Mouse (Mus musculus): ENCODE measurements around the gene Coa4.

Gene Coa4

GRCm38 (mm10) chr7:100536804-100537518 is at the start of gene Coa4:
Coa4 (plus strand) TSS chr7:100537071.
- peak; percentile 87 for DNase-seq

GRCm38 (mm10) chr7:100487301-100487700 is 49.6 kb upstream of the Coa4 start:
- DNase-seq = no peak

GRCm38 (mm10) chr7:100488474-100489048 is 48.3 kb upstream of the Coa4 start:
- no peak for DNase-seq

DNA sequence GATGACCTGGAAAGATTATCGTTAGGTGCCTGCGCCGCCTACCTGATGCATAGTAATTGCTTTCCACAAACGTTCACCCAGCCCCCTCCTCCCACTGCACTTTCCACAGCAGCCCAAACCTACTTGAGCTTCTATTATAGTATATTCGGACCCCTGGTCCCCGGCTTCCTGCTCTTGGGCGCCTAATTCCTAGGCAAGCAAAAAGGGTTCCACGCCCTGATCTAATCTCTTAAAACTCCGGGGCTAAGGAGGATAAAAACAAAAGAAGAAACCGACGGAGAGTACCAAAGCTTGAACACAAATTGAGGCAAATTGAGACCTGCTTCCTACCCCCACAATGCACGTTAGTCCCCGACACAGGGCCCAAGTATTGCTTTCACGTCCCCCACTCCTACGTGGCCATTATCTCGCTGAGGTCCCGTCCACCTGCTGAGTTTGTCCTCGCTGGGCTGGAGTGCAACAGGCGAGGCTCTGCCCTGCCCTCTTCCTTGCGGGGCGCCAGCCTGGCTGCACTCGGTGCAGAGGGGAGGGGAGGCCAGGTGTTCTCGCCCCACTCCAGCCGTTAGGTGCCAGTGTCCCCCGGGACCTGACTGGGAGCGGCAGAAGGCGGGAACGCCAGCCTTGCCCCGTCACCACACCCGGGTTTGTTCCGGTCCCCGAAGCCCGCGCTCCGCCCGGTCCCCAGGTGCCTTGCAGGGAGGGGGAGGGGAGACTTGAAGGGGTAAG is 44.3 kb upstream of the Coa4 start:
- DNase-seq = peak; percentile 55

- DNase-seq = peak; percentile 98
Observed at GRCm38 (mm10) chr7:100493117-100493483, 43.8 kb upstream of the Coa4 start, which contains the start of gene Ucp2. Ucp2 (plus strand) TSS chr7:100493337.

DNA sequence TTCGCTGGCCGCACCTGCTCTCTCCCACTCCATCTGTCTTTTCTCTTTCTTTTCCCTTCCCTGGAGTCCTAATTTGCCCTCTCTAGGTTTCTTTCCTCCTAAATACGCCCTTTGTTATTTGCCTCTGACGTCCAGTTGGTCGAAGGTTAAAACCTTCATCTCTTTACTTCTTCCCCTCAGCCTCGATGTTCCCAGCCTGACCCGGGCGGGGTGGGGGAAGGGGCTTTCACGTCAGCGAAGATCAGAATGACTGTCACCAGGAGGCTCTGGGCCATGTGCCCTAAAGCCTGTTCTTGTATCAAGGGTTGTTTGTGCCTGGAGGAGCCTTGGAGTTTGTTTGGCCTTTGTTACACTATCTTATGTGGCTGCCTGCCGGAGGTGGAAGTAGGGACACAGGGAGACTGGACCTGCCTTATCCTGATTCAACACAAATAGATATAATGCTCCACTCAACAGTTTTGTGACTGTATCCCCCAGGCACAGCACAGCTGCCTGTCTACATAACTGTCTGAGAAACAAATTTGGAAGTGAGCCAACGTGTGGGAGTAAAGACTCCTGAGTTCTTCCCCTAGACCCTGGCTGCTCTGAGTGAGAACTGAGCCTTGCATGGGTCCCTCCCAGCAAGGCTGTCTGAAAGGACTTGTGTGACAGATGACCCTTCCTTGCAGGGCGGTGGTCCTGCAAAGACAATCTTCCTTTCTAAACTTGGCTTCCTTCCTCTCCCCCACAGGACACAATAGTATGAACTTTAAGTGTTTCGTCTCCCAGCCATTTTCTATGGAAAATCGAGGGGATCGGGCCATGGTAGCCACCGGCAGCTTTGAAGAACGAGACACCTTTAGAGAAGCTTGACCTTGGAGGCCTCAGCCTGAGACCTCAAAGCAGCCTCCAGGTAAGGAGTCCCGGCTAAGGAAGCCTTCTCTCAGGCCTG is 43.1 kb upstream of the Coa4 start:
- DNase-seq = peak; percentile 63

DNA sequence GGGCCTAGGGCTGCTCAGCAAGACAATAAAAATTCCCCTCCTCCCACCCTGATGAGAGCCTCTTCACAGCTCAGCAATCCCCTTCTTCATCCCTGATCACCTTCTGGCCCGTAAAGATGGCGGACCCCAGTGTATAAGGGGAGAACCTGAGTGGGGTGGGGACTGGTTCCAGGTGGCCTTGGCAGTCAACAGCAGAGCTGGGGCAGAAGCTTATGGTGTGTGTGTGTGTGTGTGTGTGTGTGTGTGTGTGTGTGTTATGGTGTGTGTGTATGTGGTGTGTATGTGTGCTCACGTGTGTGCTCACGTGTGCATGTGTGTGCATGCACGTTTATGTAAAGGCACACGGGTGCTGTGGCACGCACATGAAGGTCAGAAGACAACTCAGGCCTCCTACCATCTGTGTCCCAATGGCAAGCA is 42.4 kb upstream of the Coa4 start:
- peak; percentile 56 for DNase-seq

- peak; percentile 58 for DNase-seq
Observed at GRCm38 (mm10) chr7:100495042-100495441, 41.8 kb upstream of the Coa4 start.

- DNase-seq = peak; percentile 90
Observed at GRCm38 (mm10) chr7:100495581-100496251, 41.2 kb upstream of the Coa4 start.

DNA sequence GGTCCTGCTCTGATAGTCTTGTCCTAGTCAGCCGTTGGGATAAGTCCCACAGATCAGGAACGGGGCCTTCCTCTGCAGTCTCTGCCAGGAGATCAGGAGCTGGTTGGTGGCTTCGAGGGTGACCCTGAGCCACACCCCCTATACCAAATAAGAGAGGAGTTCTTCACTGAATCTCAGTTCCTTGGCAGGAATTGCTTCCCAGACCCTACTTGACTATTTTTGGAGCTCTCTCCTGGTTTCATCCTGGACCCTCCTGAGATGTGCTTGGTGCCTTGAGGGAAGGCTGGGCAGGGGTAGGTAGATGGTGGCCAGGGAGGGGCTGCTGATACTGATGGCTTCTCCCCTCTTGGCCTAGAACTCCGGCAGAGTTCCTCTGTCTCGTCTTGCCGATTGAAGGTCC is 40.5 kb upstream of the Coa4 start:
- DNase-seq = no peak

- DNase-seq = no peak
Observed at GRCm38 (mm10) chr7:100496791-100497190, 40.1 kb upstream of the Coa4 start.

DNA sequence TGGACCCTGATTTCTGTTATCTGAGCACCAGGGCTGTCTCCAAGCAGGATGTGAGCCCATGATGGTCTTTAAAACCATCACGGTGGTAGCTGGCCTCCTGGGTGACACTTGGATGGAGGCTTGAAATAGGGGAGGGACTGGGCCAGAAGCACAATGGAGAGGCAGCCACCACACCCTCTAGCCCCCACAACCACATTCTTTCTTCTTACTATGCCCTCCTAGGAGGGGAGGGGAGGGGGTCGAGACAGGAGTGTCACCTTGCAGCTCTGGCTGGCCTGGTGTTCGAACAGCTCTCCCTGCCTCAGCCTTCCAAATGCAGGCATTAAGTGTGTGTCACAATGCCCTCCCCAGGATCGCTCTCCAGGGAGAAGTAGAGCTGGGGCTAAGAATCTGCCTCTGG is 39.5 kb upstream of the Coa4 start:
- DNase-seq = no peak

DNA sequence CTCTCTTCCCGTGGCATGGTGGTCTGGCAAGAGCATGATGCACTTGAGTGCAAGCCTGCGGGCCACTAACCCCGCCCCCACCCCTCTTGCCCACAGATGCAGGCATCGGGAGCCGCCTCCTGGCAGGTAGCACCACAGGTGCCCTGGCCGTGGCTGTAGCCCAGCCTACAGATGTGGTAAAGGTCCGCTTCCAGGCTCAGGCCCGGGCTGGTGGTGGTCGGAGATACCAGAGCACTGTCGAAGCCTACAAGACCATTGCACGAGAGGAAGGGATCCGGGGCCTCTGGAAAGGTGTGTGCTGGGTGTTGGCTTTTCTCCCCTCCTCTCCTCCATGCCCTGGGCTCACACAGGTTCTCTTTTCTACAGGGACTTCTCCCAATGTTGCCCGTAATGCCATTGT is 38.9 kb upstream of the Coa4 start:
- DNase-seq = no peak

DNA sequence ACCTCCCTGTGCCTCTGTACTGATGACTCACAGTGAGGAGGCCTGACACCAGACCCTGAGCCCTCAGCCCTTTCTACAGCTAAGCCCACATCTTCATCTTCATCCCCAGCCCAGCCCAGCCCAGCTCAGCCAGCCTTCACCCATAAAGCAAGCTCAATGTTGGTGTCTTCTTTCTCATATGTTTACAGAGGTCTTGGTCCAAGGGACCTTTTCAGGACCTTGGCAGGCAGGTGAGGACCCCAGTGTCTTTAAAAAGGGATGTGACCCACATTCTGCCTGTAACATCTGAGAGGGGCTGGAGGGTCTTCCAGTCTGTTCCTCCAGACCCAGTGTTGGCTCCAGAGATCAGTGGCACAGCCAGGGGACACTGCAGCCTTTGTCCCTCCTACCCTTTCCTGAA is 37.4 kb upstream of the Coa4 start:
- DNase-seq = no peak

DNA sequence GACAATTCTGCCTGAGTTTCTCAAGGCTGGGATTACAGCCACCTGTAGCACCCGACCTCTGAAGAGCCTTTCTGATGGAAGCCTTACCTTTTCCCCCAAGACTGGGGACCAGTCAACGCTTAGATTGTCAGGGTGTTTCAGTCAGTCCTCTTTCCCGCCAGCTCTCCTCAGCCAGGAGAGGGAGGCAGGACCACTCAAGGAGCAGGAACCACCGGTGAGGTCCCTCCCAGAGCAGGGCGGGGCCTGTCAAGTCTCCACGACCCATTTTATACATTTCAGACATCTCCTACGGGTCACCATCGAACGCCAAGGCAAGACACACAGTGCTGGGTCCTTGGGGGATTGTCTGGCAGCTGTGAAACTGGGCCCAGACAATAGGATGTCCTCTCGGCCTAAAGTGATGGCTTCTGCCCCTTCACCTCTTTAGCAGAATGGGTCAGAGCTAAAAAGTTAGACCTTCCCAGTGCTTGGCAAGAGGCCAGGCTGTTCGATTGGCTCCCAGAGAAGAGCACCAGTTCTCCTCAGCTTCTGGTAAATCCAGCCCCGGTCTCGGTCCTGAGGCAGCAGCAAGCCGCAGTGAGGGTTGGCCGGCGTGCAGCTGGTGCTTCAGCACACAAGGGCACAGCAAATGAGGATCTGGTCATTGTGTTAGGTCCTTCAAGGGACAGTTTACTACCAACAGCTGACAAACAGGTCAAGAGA is 36.4 kb upstream of the Coa4 start:
- no peak for DNase-seq

- DNase-seq = peak; percentile 26
Observed at GRCm38 (mm10) chr7:100501027-100501843, 35.6 kb upstream of the Coa4 start.

GRCm38 (mm10) chr7:100501844-100502373 is 35.0 kb upstream of the Coa4 start:
- DNase-seq = no peak

- no peak for DNase-seq
Observed at GRCm38 (mm10) chr7:100502374-100502922, 34.4 kb upstream of the Coa4 start.

- DNase-seq = peak; percentile 44
Observed at GRCm38 (mm10) chr7:100503076-100503475, 33.8 kb upstream of the Coa4 start.
